Mouse (Mus musculus): ENCODE results near the gene Hspa8. TPM values are rescaled to one million over a fixed set of nuclear protein-coding genes. Genes with fewer than 3 reads are reported as not detected.

Hspa8 gene
- total RNA-seq, 2 experiments from 2014 or later = 686 to 753 TPM

Other genes with a start within 250 kb of the Hspa8 start
- gene Gm21915, start 130.4 kb upstream of the Hspa8 start, total RNA-seq (2015; ENCODE audit: low replicate concordance) = not detected in 2 replicates
- not detected in 2 replicates for gene Gm21915, start 130.4 kb upstream of the Hspa8 start, total RNA-seq (2017; ENCODE audit: low replicate concordance)
- gene Clmp, start 115.0 kb upstream of the Hspa8 start, total RNA-seq (2015; ENCODE audit: low replicate concordance) = not detected in 2 replicates
- 1.3 TPM in 1 of 2 replicates, not detected in the other for gene Clmp, start 115.0 kb upstream of the Hspa8 start, total RNA-seq (2017; ENCODE audit: low replicate concordance)
- gene Bsx, start 73.1 kb downstream of the Hspa8 start, total RNA-seq (2015; ENCODE audit: low replicate concordance) = not detected in 2 replicates
- not detected in 2 replicates for gene Bsx, start 73.1 kb downstream of the Hspa8 start, total RNA-seq (2017; ENCODE audit: low replicate concordance)
- not detected in 2 replicates for gene Jhy, start 163.1 kb downstream of the Hspa8 start, total RNA-seq (2015; ENCODE audit: low replicate concordance)
- not detected in 2 replicates for gene Jhy, start 163.1 kb downstream of the Hspa8 start, total RNA-seq (2017; ENCODE audit: low replicate concordance)
- gene Crtam, start 203.6 kb downstream of the Hspa8 start, total RNA-seq (2015; ENCODE audit: low replicate concordance) = not detected in 2 replicates
- gene Crtam, start 203.6 kb downstream of the Hspa8 start, total RNA-seq (2017; ENCODE audit: low replicate concordance) = 0.26 TPM in 1 of 2 replicates, not detected in the other

Measured in erythroid progenitor cell, adult 5-6 weeks (primary cell).